Mouse (Mus musculus) liver, embryonic 15.5 days (tissue): ENCODE measurements around the gene Phf23. TPM values are rescaled to one million over a fixed set of nuclear protein-coding genes. Genes with fewer than 3 reads are reported as not detected.

ENCODE experiments used
- ATAC-seq: fragments of 200-750 bp; cut with Nextera tagmentation; 2 replicates; pipeline ENCODE4 v1.8.0; 2017; ENCODE audit warnings: moderate number of reproducible peaks, mild to moderate bottlenecking, moderate library complexity; ENCODE audit not compliant: insufficient read depth
- H3K27ac ChIP-seq: fragments of 300-500 bp; sonication (generic); replicated peaks from 2 replicates; pipeline ENCODE4 v1.5.1; 2015; ENCODE audit warnings: mild to moderate bottlenecking, inconsistent platforms
- H3K27me3 ChIP-seq: fragments of 300-500 bp; sonication (generic); 2 replicates; pipeline ENCODE4 v1.6.1; 2015; ENCODE audit warnings: mild to moderate bottlenecking, inconsistent platforms
- H3K36me3 ChIP-seq: fragments of 300-500 bp; sonication (generic); replicated peaks from 2 replicates; pipeline ENCODE4 v1.6.1; 2015; ENCODE audit warnings: moderate library complexity, mild to moderate bottlenecking, inconsistent platforms
- H3K4me1 ChIP-seq: fragments of 300-500 bp; sonication (generic); replicated peaks from 2 replicates; pipeline ENCODE4 v1.6.1; 2015; ENCODE audit warnings: inconsistent platforms
- H3K4me2 ChIP-seq: fragments of 300-500 bp; sonication (generic); 2 replicates; pipeline ENCODE4 v1.6.1; 2015; ENCODE audit warnings: moderate library complexity, mild to moderate bottlenecking, inconsistent platforms
- H3K4me3 ChIP-seq: fragments of 300-500 bp; sonication (generic); replicated peaks from 2 replicates; pipeline ENCODE4 v1.5.1; 2015; ENCODE audit warnings: mild to moderate bottlenecking, inconsistent platforms
- H3K9ac ChIP-seq: fragments of 300-500 bp; sonication (generic); 2 replicates; pipeline ENCODE4 v1.6.1; 2015; ENCODE audit warnings: moderate library complexity, mild to moderate bottlenecking, inconsistent platforms
- H3K9me3 ChIP-seq: fragments of 300-500 bp; sonication (generic); replicated peaks from 2 replicates; pipeline ENCODE4 v1.6.1; 2016; ENCODE audit warnings: inconsistent platforms
- WGBS: fragments of 180-500 bp; shearing (Covaris S2); methylation state at CpG from one replicate; pipeline ENCODE4 v1.1.7; 2015; ENCODE audit warnings: mixed read lengths; ENCODE audit not compliant: insufficient replicate concordance; 5-methylcytosine and 5-hydroxymethylcytosine counted together
- polyA plus RNA-seq: library from polyadenylated mRNA; unstranded; fragments of >200 nt; fragmentation: Nextera tagmentation; extraction: Ambion mirVana; gene quantifications from 2 replicates; pipeline ENCODE4 v1.2.1, GENCODE M21; 2015

Phf23 gene
- polyA plus RNA-seq, 1 experiment from 2014 or later, result 24.0 TPM

- Histone ChIP-seq H3K4me2 (no peak overlapping the region), H3K4me1 (peaks cover 9% of the 10 kb centered on the region), H3K4me3 (no peak overlapping the region), H3K9ac (no peak overlapping the region), H3K9me3 (no peaks in the 10 kb centered on the region), H3K27ac (no peak overlapping the region), H3K27me3 (peaks cover 92% of the 10 kb centered on the region), H3K36me3 (no peaks in the 10 kb centered on the region)
- 41% methylated on average over 5 of the region's 5 CpGs for WGBS
- no peak for ATAC-seq
Observed at GRCm38 (mm10) chr11:69960616-69961015, 35.0 kb upstream of the Phf23 start.

- Histone ChIP-seq H3K27ac (no peak overlapping the region), H3K4me1 (peaks cover 21% of the 10 kb centered on the region), H3K27me3 (peaks cover 94% of the 10 kb centered on the region), H3K4me2 (no peak overlapping the region), H3K9ac (no peak overlapping the region), H3K9me3 (no peaks in the 10 kb centered on the region), H3K4me3 (no peak overlapping the region), H3K36me3 (no peaks in the 10 kb centered on the region)
- 7% methylated on average over 5 of the region's 5 CpGs for WGBS
- no peak for ATAC-seq
Observed at GRCm38 (mm10) chr11:69961841-69962240, 33.7 kb upstream of the Phf23 start.

GRCm38 (mm10) chr11:69964650-69965270 lies 30.8 kb upstream of the Phf23 start, which contains the start of gene Cldn7:
Gene Cldn7, plus strand, starts transcription at chr11:69964779.
- no peak within 1 kb of the TSS for H3K27ac ChIP-seq
- 9% methylated on average over 24 of the region's 24 CpGs for WGBS
- peaks cover 17% of the 10 kb centered on the region for H3K36me3 ChIP-seq
- peak within 1 kb of the TSS; percentile 74 for H3K4me2 ChIP-seq
- H3K4me3 ChIP-seq, result peak within 1 kb of the TSS; percentile 47
- H3K27me3 ChIP-seq, result peaks cover 86% of the 10 kb centered on the region
- peaks cover 29% of the 10 kb centered on the region for H3K4me1 ChIP-seq
- H3K9ac ChIP-seq, result no peak within 1 kb of the TSS
- no peaks in the 10 kb centered on the region for H3K9me3 ChIP-seq
- no peak for ATAC-seq

- no peak overlapping the region for H3K9ac ChIP-seq
- H3K27me3 ChIP-seq, result peaks cover 79% of the 10 kb centered on the region
- H3K9me3 ChIP-seq, result no peaks in the 10 kb centered on the region
- H3K4me2 ChIP-seq, result peak overlapping the region; percentile 74
- H3K27ac ChIP-seq, result no peak overlapping the region
- ATAC-seq, result no peak
- peaks cover 29% of the 10 kb centered on the region for H3K4me1 ChIP-seq
- H3K36me3 ChIP-seq, result peaks cover 24% of the 10 kb centered on the region
- H3K4me3 ChIP-seq, result peak overlapping the region; percentile 47
- 4% methylated on average over 49 of the region's 49 CpGs for WGBS
Observed at GRCm38 (mm10) chr11:69965271-69966005, 30.1 kb upstream of the Phf23 start.

GRCm38 (mm10) chr11:69966006-69966859 lies 29.3 kb upstream of the Phf23 start:
- Histone ChIP-seq H3K9ac (peak overlapping the region; percentile 27; the same call in 1 of the 2 replicates), H3K4me3 (peak overlapping the region; percentile 47), H3K9me3 (no peaks in the 10 kb centered on the region), H3K4me1 (peaks cover 29% of the 10 kb centered on the region), H3K27me3 (peaks cover 72% of the 10 kb centered on the region), H3K4me2 (peak overlapping the region; percentile 74), H3K27ac (no peak overlapping the region), H3K36me3 (peaks cover 28% of the 10 kb centered on the region)
- ATAC-seq, result peak; percentile 43; the same call in 1 of the 2 replicates
- WGBS, result under 1% methylated on average over 58 of the region's 59 CpGs

- Histone ChIP-seq H3K9ac (no peak overlapping the region), H3K27me3 (peaks cover 64% of the 10 kb centered on the region), H3K9me3 (no peaks in the 10 kb centered on the region), H3K27ac (no peak overlapping the region), H3K36me3 (peaks cover 35% of the 10 kb centered on the region), H3K4me3 (peak overlapping the region; percentile 47), H3K4me1 (peaks cover 29% of the 10 kb centered on the region), H3K4me2 (peak overlapping the region; percentile 74)
- ATAC-seq, result no peak
- 23% methylated on average over 17 of the region's 17 CpGs for WGBS
Observed at GRCm38 (mm10) chr11:69966860-69967517, 28.6 kb upstream of the Phf23 start.

GRCm38 (mm10) chr11:69968793-69969192 lies 26.8 kb upstream of the Phf23 start:
- peaks cover 46% of the 10 kb centered on the region for H3K27me3 ChIP-seq
- peaks cover 29% of the 10 kb centered on the region for H3K4me1 ChIP-seq
- no peak for ATAC-seq
- H3K4me3 ChIP-seq, result no peak overlapping the region
- no peaks in the 10 kb centered on the region for H3K9me3 ChIP-seq
- WGBS, result 65% methylated on average over 4 of the region's 4 CpGs
- H3K4me2 ChIP-seq, result no peak overlapping the region
- no peak overlapping the region for H3K9ac ChIP-seq
- H3K36me3 ChIP-seq, result peaks cover 51% of the 10 kb centered on the region
- no peak overlapping the region for H3K27ac ChIP-seq

GRCm38 (mm10) chr11:69970222-69970621 lies 25.4 kb upstream of the Phf23 start:
- Histone ChIP-seq H3K4me3 (no peak overlapping the region), H3K27ac (no peak overlapping the region), H3K9me3 (no peaks in the 10 kb centered on the region), H3K9ac (no peak overlapping the region), H3K27me3 (peaks cover 32% of the 10 kb centered on the region), H3K4me1 (peaks cover 25% of the 10 kb centered on the region), H3K36me3 (peaks cover 66% of the 10 kb centered on the region), H3K4me2 (no peak overlapping the region)
- ATAC-seq, result no peak
- 76% methylated on average over 6 of the region's 6 CpGs for WGBS

GRCm38 (mm10) chr11:69970775-69971174 lies 24.8 kb upstream of the Phf23 start:
- H3K4me2 ChIP-seq, result no peak overlapping the region
- no peak overlapping the region for H3K4me3 ChIP-seq
- H3K36me3 ChIP-seq, result peaks cover 66% of the 10 kb centered on the region
- no peak for ATAC-seq
- no peaks in the 10 kb centered on the region for H3K9me3 ChIP-seq
- WGBS, result 54% methylated on average over 3 of the region's 3 CpGs
- no peak overlapping the region for H3K27ac ChIP-seq
- H3K9ac ChIP-seq, result no peak overlapping the region
- peaks cover 27% of the 10 kb centered on the region for H3K27me3 ChIP-seq
- peaks cover 19% of the 10 kb centered on the region for H3K4me1 ChIP-seq

- ATAC-seq, result no peak
- WGBS, result 76% methylated on average over 2 of the region's 2 CpGs
- H3K36me3 ChIP-seq, result peaks cover 74% of the 10 kb centered on the region
- no peak overlapping the region for H3K4me3 ChIP-seq
- H3K4me1 ChIP-seq, result peaks cover 16% of the 10 kb centered on the region
- H3K27ac ChIP-seq, result no peak overlapping the region
- no peak overlapping the region for H3K9ac ChIP-seq
- no peaks in the 10 kb centered on the region for H3K27me3 ChIP-seq
- H3K4me2 ChIP-seq, result no peak overlapping the region
- H3K9me3 ChIP-seq, result no peaks in the 10 kb centered on the region
Observed at GRCm38 (mm10) chr11:69974907-69975306, 20.7 kb upstream of the Phf23 start.
